Mouse (Mus musculus): ENCODE measurements around the gene Sorcs2. TPM values are rescaled to one million over a fixed set of nuclear protein-coding genes. Genes with fewer than 3 reads are reported as not detected.
A peak's percentile ranks its signal among the peaks of the same experiment; 100 is the strongest.

Gene Sorcs2
- polyA plus RNA-seq, 1 experiment from 2014 or later = 9.9 TPM

DNA sequence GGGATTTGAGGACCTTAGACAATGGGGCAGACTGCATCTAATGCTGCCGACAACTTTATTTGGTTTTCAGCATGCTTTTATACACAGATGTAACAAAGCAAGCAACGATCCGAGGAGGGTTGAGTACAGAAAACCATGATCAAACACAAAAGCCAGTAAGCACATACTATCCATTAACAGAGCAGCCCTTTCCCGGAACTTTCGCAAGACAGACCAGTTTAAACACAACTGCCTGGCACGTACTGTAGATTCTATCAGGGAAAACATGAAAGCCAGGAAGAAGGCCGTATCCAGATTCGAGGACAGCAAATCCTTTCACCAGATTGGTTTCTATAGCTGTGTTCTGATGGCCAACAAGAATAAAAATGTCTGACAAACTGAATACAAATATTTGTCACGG lies 82.8 kb downstream of the Sorcs2 start:
- no peaks in the 10 kb centered on the region for H3K27me3 ChIP-seq (ENCODE audit: control insufficient read depth, insufficient read depth, low read length)
- 89% methylated on average over 9 of the region's 9 CpGs for WGBS

DNA sequence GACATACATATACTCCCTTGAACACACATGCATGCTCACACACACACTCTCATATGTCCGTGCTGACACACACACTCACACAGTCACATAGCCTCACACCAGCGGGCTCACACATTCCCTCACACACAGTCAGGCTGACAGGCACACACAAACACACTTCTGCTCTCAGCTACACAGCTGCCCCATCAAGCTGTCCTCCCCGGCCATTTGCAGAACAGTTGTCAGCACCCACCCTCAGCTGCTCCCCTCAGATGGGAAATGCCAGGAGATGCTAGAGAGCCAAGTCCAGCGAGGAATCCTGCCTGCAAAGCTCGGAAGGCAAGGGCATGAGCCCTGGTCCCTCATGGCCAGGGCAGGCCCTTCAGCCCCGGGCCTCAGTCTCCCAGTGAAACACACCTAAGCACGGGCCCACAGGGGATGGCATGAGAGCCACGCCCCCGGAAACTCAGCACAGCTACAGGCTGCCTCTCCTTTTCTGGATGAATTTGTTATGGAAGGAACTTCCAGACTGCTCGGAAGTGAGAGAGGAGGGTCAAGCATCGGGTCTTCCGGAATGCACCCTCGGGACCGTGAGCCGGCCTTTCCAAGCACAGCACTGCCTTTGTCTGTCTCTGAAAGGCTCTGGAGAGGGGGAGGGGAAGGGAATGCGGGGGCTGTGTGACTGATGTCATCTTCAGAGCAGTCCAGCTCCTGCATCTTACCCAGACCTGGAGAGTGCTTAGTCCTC lies 84.4 kb downstream of the Sorcs2 start:
- Histone ChIP-seq H3K4me2 (ENCODE audit: low read length) (peak overlapping the region; percentile 40), H3K4me1 (ENCODE audit: control insufficient read depth in 2 of 2, insufficient read depth in 2 of 2, low read length in 2 of 2) (peaks cover 19% of the 10 kb centered on the region in 2 experiments), H3K9me3 (ENCODE audit: control insufficient read depth, low read length) (no peaks in the 10 kb centered on the region), H3K36me3 (ENCODE audit: control insufficient read depth, insufficient read depth, low read length) (no peaks in the 10 kb centered on the region), H3K27me3 (ENCODE audit: control insufficient read depth, insufficient read depth, low read length) (no peaks in the 10 kb centered on the region), H3K9ac (ENCODE audit: low read length) (peak overlapping the region; percentile 52), H3K4me3 (ENCODE audit: control insufficient read depth in 1 of 2, insufficient read depth in 1 of 2, low read depth in 1 of 2, low read length in 2 of 2) (peak overlapping the region; percentile 4 to 15; a peak in 2 of 4 replicates), H3K27ac (replicated peaks in 1 of 2; ENCODE audit: control insufficient read depth in 1 of 2, insufficient read depth in 1 of 2, low read depth in 2 of 2, low read length in 2 of 2) (peak overlapping the region; percentile 46 to 71)
- WGBS = 22% methylated on average over 16 of the region's 16 CpGs
- ATAC-seq (ENCODE audit: insufficient number of reproducible peaks, insufficient read depth, low FRiP score, low read depth) = peak; percentile 70; the same call in 1 of the 2 replicates

More for the DNA sequence above, 82.8 kb downstream of the Sorcs2 start:
- no peak overlapping the region for H3K4me2 ChIP-seq (ENCODE audit: low read length)
- H3K4me1 ChIP-seq (ENCODE audit: control insufficient read depth in 2 of 2, insufficient read depth in 2 of 2, low read length in 2 of 2) = peaks cover 19% of the 10 kb centered on the region in 2 experiments
- no peak overlapping the region for H3K4me3 ChIP-seq (ENCODE audit: control insufficient read depth in 1 of 2, insufficient read depth in 1 of 2, low read depth in 1 of 2, low read length in 2 of 2)
- no peaks in the 10 kb centered on the region for H3K36me3 ChIP-seq (ENCODE audit: control insufficient read depth, insufficient read depth, low read length)
- H3K9me3 ChIP-seq (ENCODE audit: control insufficient read depth, low read length) = no peaks in the 10 kb centered on the region
- no peak overlapping the region for H3K9ac ChIP-seq (ENCODE audit: low read length)
- no peak overlapping the region for H3K27ac ChIP-seq (replicated peaks in 1 of 2; ENCODE audit: control insufficient read depth in 1 of 2, insufficient read depth in 1 of 2, low read depth in 2 of 2, low read length in 2 of 2)
- ATAC-seq (ENCODE audit: insufficient number of reproducible peaks, insufficient read depth, low FRiP score, low read depth) = no peak

DNA sequence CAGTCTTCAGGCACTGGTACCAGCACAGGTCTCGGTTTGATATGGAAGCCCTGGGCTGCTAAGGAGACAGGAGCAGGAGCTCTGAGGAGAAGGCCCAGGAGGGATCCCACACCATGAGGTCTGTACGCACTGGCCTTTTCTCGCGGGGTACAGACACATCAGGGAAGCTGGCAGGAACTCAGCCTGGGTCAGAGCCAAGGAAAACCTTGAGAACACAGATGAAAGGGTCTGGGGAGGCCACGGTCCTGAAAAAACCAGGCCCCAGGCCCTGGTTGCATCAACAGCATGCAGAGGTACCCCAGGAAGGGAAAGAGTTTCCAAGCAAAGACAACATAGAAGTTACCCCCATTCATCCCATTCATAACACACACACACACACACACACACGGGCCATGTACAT lies 85.0 kb downstream of the Sorcs2 start:
- Histone ChIP-seq H3K4me2 (ENCODE audit: low read length) (peak overlapping the region; percentile 40; the same call in 1 of the 2 replicates), H3K9ac (ENCODE audit: low read length) (no peak overlapping the region; the same call in 1 of the 2 replicates)

DNA sequence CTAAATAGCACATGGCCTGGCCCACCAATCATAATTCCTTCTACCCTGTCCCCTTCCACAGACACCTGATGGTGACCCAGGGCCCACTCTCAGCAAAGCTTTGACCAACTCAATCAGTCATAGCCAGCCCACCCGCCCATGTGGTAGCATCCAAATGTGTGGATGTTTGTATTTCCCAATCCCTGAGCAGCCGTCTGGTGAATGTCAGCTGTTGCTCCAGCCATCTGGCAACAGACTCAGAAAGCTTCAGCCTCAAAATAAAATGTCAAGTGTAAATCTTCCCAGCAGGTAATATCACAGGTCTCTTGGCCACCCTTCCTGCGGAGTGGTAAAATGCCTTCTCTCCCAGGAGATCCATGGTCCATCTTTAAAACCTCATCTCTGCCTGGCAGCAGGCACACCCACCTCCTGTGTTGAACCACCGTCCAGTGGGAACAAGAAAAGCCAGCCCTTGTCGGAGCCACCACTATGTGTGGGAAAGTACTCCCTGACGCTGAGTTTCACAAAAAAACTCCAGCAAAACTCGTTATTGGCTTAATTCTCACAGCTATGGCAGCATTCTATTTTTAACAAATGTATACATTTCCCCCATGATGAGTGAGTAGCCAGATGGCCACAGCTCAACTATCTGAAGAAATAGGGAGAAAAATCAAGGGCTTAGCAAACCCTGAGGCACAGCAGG lies 93.5 kb downstream of the Sorcs2 start:
- no peak for ATAC-seq (ENCODE audit: insufficient number of reproducible peaks, insufficient read depth, low FRiP score, low read depth)
- WGBS = 62% methylated on average over 7 of the region's 7 CpGs

More for the DNA sequence above, 85.0 kb downstream of the Sorcs2 start:
- 58% methylated on average over 6 of the region's 6 CpGs for WGBS
- H3K27ac ChIP-seq (replicated peaks in 1 of 2; ENCODE audit: control insufficient read depth in 1 of 2, insufficient read depth in 1 of 2, low read depth in 2 of 2, low read length in 2 of 2) = peak overlapping the region; percentile 39 to 71
- H3K27me3 ChIP-seq (ENCODE audit: control insufficient read depth, insufficient read depth, low read length) = no peaks in the 10 kb centered on the region
- H3K4me3 ChIP-seq (ENCODE audit: control insufficient read depth in 1 of 2, insufficient read depth in 1 of 2, low read depth in 1 of 2, low read length in 2 of 2) = no peak overlapping the region
- 0 out of 2 replicates have a peak, but pooled peaks have one; percentile 45 for ATAC-seq (ENCODE audit: insufficient number of reproducible peaks, insufficient read depth, low FRiP score, low read depth)
- peaks cover 19 to 20% of the 10 kb centered on the region in 2 experiments for H3K4me1 ChIP-seq (ENCODE audit: control insufficient read depth in 2 of 2, insufficient read depth in 2 of 2, low read length in 2 of 2)
- H3K9me3 ChIP-seq (ENCODE audit: control insufficient read depth, low read length) = no peaks in the 10 kb centered on the region
- no peaks in the 10 kb centered on the region for H3K36me3 ChIP-seq (ENCODE audit: control insufficient read depth, insufficient read depth, low read length)

DNA sequence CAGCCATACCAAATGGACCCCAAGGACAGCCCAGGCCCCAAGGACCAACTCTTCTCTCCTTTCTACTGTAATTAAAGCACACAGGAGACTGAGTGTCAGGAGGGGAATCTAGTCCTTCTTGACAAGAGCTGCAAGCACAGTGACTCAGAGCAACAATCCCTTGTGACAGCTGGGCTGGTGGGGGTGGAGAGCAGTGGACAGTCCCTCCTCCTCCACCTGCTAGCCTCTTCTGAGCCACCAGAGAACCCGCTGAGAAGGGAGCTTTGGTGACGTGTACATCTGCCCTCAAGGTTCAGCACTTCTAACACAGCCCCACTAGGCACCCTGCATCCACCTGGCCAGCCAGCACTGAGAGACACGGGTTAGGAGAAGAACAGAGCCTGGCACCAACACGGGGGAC lies 96.8 kb downstream of the Sorcs2 start:
- Histone ChIP-seq H3K27ac (replicated peaks in 1 of 2; ENCODE audit: control insufficient read depth in 1 of 2, insufficient read depth in 1 of 2, low read depth in 2 of 2, low read length in 2 of 2) (no peak overlapping the region), H3K36me3 (ENCODE audit: control insufficient read depth, insufficient read depth, low read length) (no peaks in the 10 kb centered on the region), H3K27me3 (ENCODE audit: control insufficient read depth, insufficient read depth, low read length) (no peaks in the 10 kb centered on the region), H3K4me3 (ENCODE audit: control insufficient read depth in 1 of 2, insufficient read depth in 1 of 2, low read depth in 1 of 2, low read length in 2 of 2) (no peak overlapping the region), H3K9me3 (ENCODE audit: control insufficient read depth, low read length) (no peaks in the 10 kb centered on the region), H3K4me2 (ENCODE audit: low read length) (no peak overlapping the region), H3K4me1 (ENCODE audit: control insufficient read depth in 2 of 2, insufficient read depth in 2 of 2, low read length in 2 of 2) (peaks cover 16 to 19% of the 10 kb centered on the region in 2 experiments), H3K9ac (ENCODE audit: low read length) (no peak overlapping the region)
- no peak for ATAC-seq (ENCODE audit: insufficient number of reproducible peaks, insufficient read depth, low FRiP score, low read depth)
- 68% methylated on average over 4 of the region's 4 CpGs for whole genome bisulfite sequencing

More for the DNA sequence above, 93.5 kb downstream of the Sorcs2 start:
- H3K9ac ChIP-seq (ENCODE audit: low read length) = no peak overlapping the region
- no peak overlapping the region for H3K27ac ChIP-seq (replicated peaks in 1 of 2; ENCODE audit: control insufficient read depth in 1 of 2, insufficient read depth in 1 of 2, low read depth in 2 of 2, low read length in 2 of 2)
- no peak overlapping the region for H3K4me2 ChIP-seq (ENCODE audit: low read length)
- H3K9me3 ChIP-seq (ENCODE audit: control insufficient read depth, low read length) = no peaks in the 10 kb centered on the region
- peaks cover 3 to 9% of the 10 kb centered on the region in 2 experiments; a peak in 1 of 4 replicates for H3K4me1 ChIP-seq (ENCODE audit: control insufficient read depth in 2 of 2, insufficient read depth in 2 of 2, low read length in 2 of 2)
- H3K36me3 ChIP-seq (ENCODE audit: control insufficient read depth, insufficient read depth, low read length) = no peaks in the 10 kb centered on the region
- H3K27me3 ChIP-seq (ENCODE audit: control insufficient read depth, insufficient read depth, low read length) = no peaks in the 10 kb centered on the region
- no peak overlapping the region for H3K4me3 ChIP-seq (ENCODE audit: control insufficient read depth in 1 of 2, insufficient read depth in 1 of 2, low read depth in 1 of 2, low read length in 2 of 2)

DNA sequence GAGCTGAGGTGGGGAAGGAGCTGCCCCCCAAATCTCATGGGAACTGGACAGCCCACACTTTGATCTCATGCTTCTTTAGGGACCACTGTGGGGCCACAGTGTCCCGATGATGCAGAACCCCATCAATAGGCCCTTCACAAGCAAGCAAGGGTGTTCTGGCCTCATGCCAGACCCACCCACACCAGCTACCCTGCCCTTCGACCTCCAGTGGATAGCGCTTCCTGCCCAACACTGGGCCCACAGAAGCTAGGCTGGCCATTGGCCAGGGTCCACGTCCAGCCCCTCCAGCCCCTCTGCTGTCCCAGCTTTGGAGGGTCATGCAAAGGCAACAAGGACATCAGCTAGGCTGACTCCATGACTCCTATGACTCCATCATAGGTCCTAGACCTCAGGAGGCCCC lies 99.9 kb downstream of the Sorcs2 start:
- Histone ChIP-seq H3K36me3 (ENCODE audit: control insufficient read depth, insufficient read depth, low read length) (no peaks in the 10 kb centered on the region), H3K4me2 (ENCODE audit: low read length) (no peak overlapping the region), H3K4me1 (ENCODE audit: control insufficient read depth in 2 of 2, insufficient read depth in 2 of 2, low read length in 2 of 2) (peaks cover 22 to 26% of the 10 kb centered on the region in 2 experiments), H3K9me3 (ENCODE audit: control insufficient read depth, low read length) (no peaks in the 10 kb centered on the region), H3K27me3 (ENCODE audit: control insufficient read depth, insufficient read depth, low read length) (no peaks in the 10 kb centered on the region), H3K27ac (replicated peaks in 1 of 2; ENCODE audit: control insufficient read depth in 1 of 2, insufficient read depth in 1 of 2, low read depth in 2 of 2, low read length in 2 of 2) (peak overlapping the region in 1 of 2 experiments; percentile 50; a peak in 1 of 4 replicates), H3K4me3 (ENCODE audit: control insufficient read depth in 1 of 2, insufficient read depth in 1 of 2, low read depth in 1 of 2, low read length in 2 of 2) (no peak overlapping the region), H3K9ac (ENCODE audit: low read length) (no peak overlapping the region)
- 56% methylated on average over 4 of the region's 4 CpGs for WGBS
- no peak for ATAC-seq (ENCODE audit: insufficient number of reproducible peaks, insufficient read depth, low FRiP score, low read depth)

DNA sequence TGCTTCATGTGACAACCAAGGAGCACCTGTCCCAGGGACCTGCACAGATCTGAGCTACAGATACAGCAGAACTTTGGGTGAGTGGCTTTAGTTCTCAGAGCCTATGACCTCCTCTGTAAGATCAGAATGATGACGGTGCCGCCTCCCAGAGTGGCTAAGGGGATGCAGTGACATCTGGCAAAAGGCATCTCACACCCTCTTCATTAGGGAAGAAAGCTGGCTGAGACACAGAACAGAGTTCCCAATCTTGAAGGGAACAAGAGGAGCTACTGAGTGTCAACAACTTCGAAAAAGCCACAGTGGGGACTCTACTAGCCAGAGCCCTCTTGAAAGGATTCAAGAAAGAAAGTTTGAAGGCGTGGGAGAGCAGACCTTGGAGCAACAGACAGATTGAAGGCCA lies 100.7 kb downstream of the Sorcs2 start:
- Histone ChIP-seq H3K27ac (replicated peaks in 1 of 2; ENCODE audit: control insufficient read depth in 1 of 2, insufficient read depth in 1 of 2, low read depth in 2 of 2, low read length in 2 of 2) (peak overlapping the region in 1 of 2 experiments; percentile 50; a peak in 3 of 4 replicates), H3K9me3 (ENCODE audit: control insufficient read depth, low read length) (no peaks in the 10 kb centered on the region), H3K4me2 (ENCODE audit: low read length) (peak overlapping the region; percentile 11; the same call in 1 of the 2 replicates), H3K4me3 (ENCODE audit: control insufficient read depth in 1 of 2, insufficient read depth in 1 of 2, low read depth in 1 of 2, low read length in 2 of 2) (no peak overlapping the region), H3K9ac (ENCODE audit: low read length) (no peak overlapping the region), H3K4me1 (ENCODE audit: control insufficient read depth in 2 of 2, insufficient read depth in 2 of 2, low read length in 2 of 2) (peaks cover 27 to 34% of the 10 kb centered on the region in 2 experiments), H3K27me3 (ENCODE audit: control insufficient read depth, insufficient read depth, low read length) (no peaks in the 10 kb centered on the region), H3K36me3 (ENCODE audit: control insufficient read depth, insufficient read depth, low read length) (no peaks in the 10 kb centered on the region)
- 25% methylated on average over 4 of the region's 4 CpGs for WGBS
- no peak for ATAC-seq (ENCODE audit: insufficient number of reproducible peaks, insufficient read depth, low FRiP score, low read depth)

All from heart, embryonic 14.5 days (tissue).